Comparison of ENCODE assay signal across 12 mouse cellular contexts in genomic region chr10:43601511-43602396, GRCm38 (mm10). TPM values are rescaled to one million over a fixed set of nuclear protein-coding genes. Genes with fewer than 3 reads are reported as not detected.
DNase-seq lines count a peak whose midpoint lies in the region; ATAC-seq and TF ChIP-seq lines count a peak whose summit lies in the region.
"Had no signal": no experiment of that assay in that cellular context is flagged by ENCODE, and none has a peak within 500 bp of the region (broad histone marks: within the 10 kb centered on the region; RNA-seq: fewer than 3 reads in every experiment).

No protein-coding gene starts in this region.

- H3K4me2 ChIP-seq in heart, embryonic 11.5 days, result peak overlapping the region; percentile 24; the same call in 1 of the 2 replicates
- peak overlapping the region; percentile 16; the same call in 1 of the 2 replicates for H3K4me2 ChIP-seq in hindbrain, embryonic 16.5 days (ENCODE audit: low read length)
- no peak overlapping the region for H3K4me2 ChIP-seq in midbrain, embryonic 16.5 days (ENCODE audit: low read length)

- H3K27me3 ChIP-seq in heart, embryonic 11.5 days (ENCODE audit: control insufficient read depth, insufficient read depth, low read length), result no peaks in the 10 kb centered on the region
- H3K27me3 ChIP-seq in heart, adult 2 months (ENCODE audit: control insufficient read depth, insufficient read depth, low read length), result no peaks in the 10 kb centered on the region
- H3K27me3 ChIP-seq in hindbrain, embryonic 16.5 days (replicated peaks; ENCODE audit: control insufficient read depth, insufficient read depth, low read length), result no peaks in the 10 kb centered on the region
- no peaks in the 10 kb centered on the region for H3K27me3 ChIP-seq in midbrain, embryonic 16.5 days (ENCODE audit: control insufficient read depth, insufficient read depth, low read depth, low read length)

- no peaks in the 10 kb centered on the region for H3K9me3 ChIP-seq in heart, embryonic 11.5 days (replicated peaks; ENCODE audit: control insufficient read depth, low read length)
- H3K9me3 ChIP-seq in hindbrain, embryonic 16.5 days (ENCODE audit: control insufficient read depth, low read length), result no peaks in the 10 kb centered on the region
- H3K9me3 ChIP-seq in midbrain, embryonic 16.5 days (replicated peaks; ENCODE audit: control insufficient read depth, low read length, poor library complexity, severe bottlenecking), result no peaks in the 10 kb centered on the region

- no peaks in the 10 kb centered on the region for H3K36me3 ChIP-seq in heart, embryonic 11.5 days (ENCODE audit: control insufficient read depth, insufficient read depth, low read length)
- no peaks in the 10 kb centered on the region for H3K36me3 ChIP-seq in heart, adult 2 months (ENCODE audit: control insufficient read depth, insufficient read depth, low read length)
- no peaks in the 10 kb centered on the region for H3K36me3 ChIP-seq in hindbrain, embryonic 16.5 days (ENCODE audit: control insufficient read depth, insufficient read depth, low read length)
- no peaks in the 10 kb centered on the region for H3K36me3 ChIP-seq in midbrain, embryonic 16.5 days (ENCODE audit: control insufficient read depth, insufficient read depth, low read length)

- TF ChIP-seq CTCF in heart, adult 2 months (IDR thresholded peaks at IDR 0.05), result no peak

- no peaks in the 10 kb centered on the region for H3K79me2 ChIP-seq in heart, adult 2 months (replicated peaks; ENCODE audit: control insufficient read depth, insufficient read depth, low read length)

- H3K9ac ChIP-seq in heart, embryonic 11.5 days (ENCODE audit: low read depth, low read length), result peak overlapping the region; percentile 46
- H3K9ac ChIP-seq in heart, adult 2 months (ENCODE audit: low read depth, low read length), result no peak overlapping the region
- H3K9ac ChIP-seq in hindbrain, embryonic 16.5 days (ENCODE audit: low read depth, low read length), result no peak overlapping the region
- H3K9ac ChIP-seq in midbrain, embryonic 16.5 days (ENCODE audit: low read depth, low read length), result 0 out of 2 replicates have a peak overlapping the region, but pooled peaks have one; percentile 11

- intact Hi-C loops in heart, adult 2 months (cut with DNase I), result no loop called here

- no peak for TF ChIP-seq EP300 in heart, adult 2 months (IDR thresholded peaks at IDR 0.05; ENCODE audit: insufficient read depth, low read depth, low read length)

- no peak for DNase-seq in heart, adult 2 months
- peak; percentile 42 for DNase-seq in embryo, embryonic 9.5 days (ENCODE audit: extremely low spot score)
- DNase-seq in urinary bladder, postnatal 36 days (ENCODE audit: low spot score in 2 of 2), result no peak
- no peak for DNase-seq in layer of hippocampus, adult 11-12 months (ENCODE audit: low spot score)
- DNase-seq in cerebellum, postnatal 36 days, result no peak
- DNase-seq: B cell, adult 2 months; cerebellum, adult 9-10 months had no signal

- WGBS in heart, embryonic 11.5 days (ENCODE audit: insufficient replicate concordance), result 44% methylated on average over 14 of the region's 14 CpGs
- 55% methylated on average over 14 of the region's 14 CpGs for WGBS in heart, adult 2 months
- 35% methylated on average over 14 of the region's 14 CpGs for WGBS in hindbrain, embryonic 16.5 days
- 49% methylated on average over 14 of the region's 14 CpGs for WGBS in midbrain, embryonic 16.5 days

- no peak for TF ChIP-seq POLR2A in heart, adult 2 months (IDR thresholded peaks at IDR 0.05; ENCODE audit: insufficient read depth, low read depth, low read length)

- no peak overlapping the region; the same call in 1 of the 2 replicates for H3K27ac ChIP-seq in heart, embryonic 11.5 days (ENCODE audit: low read depth, low read length)
- H3K27ac ChIP-seq in heart, adult 2 months, result no peak overlapping the region
- H3K27ac ChIP-seq in hindbrain, embryonic 16.5 days (ENCODE audit: low read depth, low read length), result peak overlapping the region; percentile 3; the same call in 1 of the 2 replicates
- peak overlapping the region; percentile 50; the same call in 1 of the 2 replicates for H3K27ac ChIP-seq in midbrain, embryonic 16.5 days (ENCODE audit: low read length)
- H3K27ac ChIP-seq: layer of hippocampus, adult 2 months; macrophage had no signal

- peaks cover 9% of the 10 kb centered on the region; the same call in 1 of the 2 replicates for H3K4me1 ChIP-seq in heart, embryonic 11.5 days (ENCODE audit: control insufficient read depth, insufficient read depth, low read length)
- no peaks in the 10 kb centered on the region for H3K4me1 ChIP-seq in heart, adult 2 months (ENCODE audit: control insufficient read depth, insufficient read depth, low read length)
- no peaks in the 10 kb centered on the region; the same call in 1 of the 2 replicates for H3K4me1 ChIP-seq in hindbrain, embryonic 16.5 days (ENCODE audit: control insufficient read depth, insufficient read depth, low read depth, low read length)
- H3K4me1 ChIP-seq in midbrain, embryonic 16.5 days (ENCODE audit: control insufficient read depth, insufficient read depth, low read length), result peaks cover 5% of the 10 kb centered on the region

- H3K4me3 ChIP-seq in heart, embryonic 11.5 days (ENCODE audit: low read depth, low read length), result no peak overlapping the region
- no peak overlapping the region for H3K4me3 ChIP-seq in heart, adult 2 months
- H3K4me3 ChIP-seq in hindbrain, embryonic 16.5 days (ENCODE audit: low read length), result no peak overlapping the region
- no peak overlapping the region for H3K4me3 ChIP-seq in midbrain, embryonic 16.5 days (ENCODE audit: low read depth, low read length)
- H3K4me3 ChIP-seq: layer of hippocampus, adult 2 months had no signal

- no peak for ATAC-seq in heart, embryonic 11.5 days (replicated peaks; ENCODE audit: insufficient number of reproducible peaks, low FRiP score, low TSS enrichment)
- ATAC-seq in hindbrain, embryonic 16.5 days, result peak; percentile 78
- peak; percentile 42; the same call in 1 of the 2 replicates for ATAC-seq in midbrain, embryonic 16.5 days

RNA-seq across cellular contexts. Expression of gene Cd24a, which starts 23.7 kb away (rescaled TPM):
- polyA plus RNA-seq in heart, embryonic 11.5 days (2014; fragmentation: Nextera tagmentation; extraction: Ambion mirVana), result 130 and 141 TPM in 2 replicates
- 10 to 100 TPM in 1 of 2 experiments, 1 to 10 TPM in 1; 5.0 to 19.7 TPM for total RNA-seq in heart, adult 2 months (2021)
- 10.8 and 36.4 TPM in 2 replicates for polyA plus RNA-seq in heart, adult 2 months (2012; rRNA removed)
- 546 and 598 TPM in 2 replicates for polyA plus RNA-seq in hindbrain, embryonic 16.5 days (2015; fragmentation: Nextera tagmentation; extraction: Ambion mirVana)
- 660 and 780 TPM in 2 replicates for polyA plus RNA-seq in midbrain, embryonic 16.5 days (2015; fragmentation: Nextera tagmentation; extraction: Ambion mirVana)

Comparison
In these comparisons a context has a peak if more than half of its experiments do, and no peak if none do; other contexts are left out.
1. H3K9ac ChIP-seq: peak in heart, embryonic 11.5 days (single experiment) and midbrain, embryonic 16.5 days (single experiment); none in heart, adult 2 months (single experiment) and hindbrain, embryonic 16.5 days (single experiment).
2. H3K27ac ChIP-seq: peak in hindbrain, embryonic 16.5 days (single experiment) and midbrain, embryonic 16.5 days (single experiment); none in heart, embryonic 11.5 days (single experiment) and heart, adult 2 months (single experiment).